Mouse (Mus musculus): ENCODE measurements around the gene Mettl1.

- TF ChIP-seq CTCF (IDR thresholded peaks at IDR 0.05; ENCODE audit: control insufficient read depth, insufficient read depth, low read length) (no peak), POLR2A (IDR thresholded peaks at IDR 0.05; ENCODE audit: borderline replicate concordance, control insufficient read depth, low read depth, low read length) (no peak)
These were observed 7.6 kb downstream of the Mettl1 start for GRCm38 (mm10) chr10:127048608-127049394.
